Mouse (Mus musculus) heart, embryonic 13.5 days (tissue): ENCODE data around the gene Trpm4. TPM values are rescaled to one million over a fixed set of nuclear protein-coding genes. Genes with fewer than 3 reads are reported as not detected.

Source experiments
- ATAC-seq: fragments of 200-750 bp; cut with Nextera tagmentation; 2 replicates; pipeline ENCODE4 v1.8.0; 2017; ENCODE audit warnings: moderate TSS enrichment; ENCODE audit not compliant: insufficient number of reproducible peaks, low FRiP score, low TSS enrichment; ENCODE audit errors: extremely low read depth
- H3K27ac ChIP-seq: fragments of 300-500 bp; sonication (generic); replicated peaks from 2 replicates; pipeline ENCODE4 v1.5.1; 2015; ENCODE audit warnings: moderate library complexity, mild to moderate bottlenecking, inconsistent platforms
- H3K27me3 ChIP-seq: fragments of 300-500 bp; sonication (generic); replicated peaks from 2 replicates; pipeline ENCODE4 v1.6.1; 2015; ENCODE audit warnings: mild to moderate bottlenecking, inconsistent platforms
- H3K36me3 ChIP-seq: fragments of 300-500 bp; sonication (generic); 2 replicates; pipeline ENCODE4 v1.6.1; 2015; ENCODE audit warnings: mild to moderate bottlenecking, inconsistent platforms
- H3K4me1 ChIP-seq: fragments of 300-500 bp; sonication (generic); 2 replicates; pipeline ENCODE4 v1.6.1; 2015; ENCODE audit warnings: inconsistent platforms
- H3K4me2 ChIP-seq: fragments of 300-500 bp; sonication (generic); 2 replicates; pipeline ENCODE4 v1.6.1; 2015; ENCODE audit warnings: inconsistent platforms, mild to moderate bottlenecking, moderate library complexity
- H3K4me3 ChIP-seq: fragments of 300-500 bp; sonication (generic); 2 replicates; pipeline ENCODE4 v1.5.1; 2015; ENCODE audit warnings: moderate library complexity, mild to moderate bottlenecking, inconsistent platforms
- H3K9ac ChIP-seq: fragments of 300-500 bp; sonication (generic); 2 replicates; pipeline ENCODE4 v1.6.1; 2015; ENCODE audit warnings: inconsistent platforms, mild to moderate bottlenecking, moderate library complexity
- H3K9me3 ChIP-seq: fragments of 300-500 bp; sonication (generic); 2 replicates; pipeline ENCODE4 v1.6.1; 2016; ENCODE audit warnings: inconsistent platforms
- WGBS: fragments of 180-500 bp; shearing (Covaris S2); methylation state at CpG from one replicate; pipeline ENCODE4 v1.1.7; 2015; ENCODE audit warnings: mixed read lengths; 5-methylcytosine and 5-hydroxymethylcytosine counted together
- polyA plus RNA-seq: library from polyadenylated mRNA; unstranded; fragments of >200 nt; fragmentation: Nextera tagmentation; extraction: Ambion mirVana; gene quantifications from 2 replicates; pipeline ENCODE4 v1.2.1, GENCODE M21; 2015

Trpm4 gene
- polyA plus RNA-seq, 1 experiment from 2014 or later: 12.7 TPM

- H3K4me2 ChIP-seq: no peak overlapping the region
- peaks cover 45% of the 10 kb centered on the region for H3K4me1 ChIP-seq
- H3K9ac ChIP-seq: no peak overlapping the region
- H3K27me3 ChIP-seq: peaks cover 20% of the 10 kb centered on the region
- WGBS: 83% methylated on average over 11 of the region's 11 CpGs
- no peaks in the 10 kb centered on the region for H3K36me3 ChIP-seq
- H3K4me3 ChIP-seq: no peak overlapping the region
- H3K27ac ChIP-seq: no peak overlapping the region
- no peaks in the 10 kb centered on the region for H3K9me3 ChIP-seq
- no peak for ATAC-seq
Observed at GRCm38 (mm10) chr7:45342081-45342480, 8.5 kb upstream of the Trpm4 start.

- H3K9me3 ChIP-seq: no peaks in the 10 kb centered on the region
- H3K9ac ChIP-seq: peak overlapping the region; percentile 47; the same call in 1 of the 2 replicates
- H3K4me3 ChIP-seq: peak overlapping the region; percentile 60
- 1% methylated on average over 8 of the region's 8 CpGs for WGBS
- peak overlapping the region; percentile 56 for H3K27ac ChIP-seq
- H3K36me3 ChIP-seq: no peaks in the 10 kb centered on the region
- peaks cover 20% of the 10 kb centered on the region for H3K27me3 ChIP-seq
- ATAC-seq: no peak
- peaks cover 49% of the 10 kb centered on the region for H3K4me1 ChIP-seq
- H3K4me2 ChIP-seq: peak overlapping the region; percentile 79
Observed at GRCm38 (mm10) chr7:45341303-45341702, 7.7 kb upstream of the Trpm4 start.

GRCm38 (mm10) chr7:45340669-45341068 is 7.1 kb upstream of the Trpm4 start:
- Histone ChIP-seq H3K27ac (peak overlapping the region; percentile 56), H3K9me3 (no peaks in the 10 kb centered on the region), H3K36me3 (no peaks in the 10 kb centered on the region), H3K9ac (peak overlapping the region; percentile 82), H3K4me3 (peak overlapping the region; percentile 60), H3K4me1 (peaks cover 52% of the 10 kb centered on the region), H3K4me2 (peak overlapping the region; percentile 79), H3K27me3 (peaks cover 20% of the 10 kb centered on the region)
- 2% methylated on average over 11 of the region's 11 CpGs for WGBS
- no peak for ATAC-seq

- Histone ChIP-seq H3K36me3 (no peaks in the 10 kb centered on the region), H3K27ac (0 out of 2 replicates have a peak overlapping the region, but pooled peaks have one; percentile 20), H3K27me3 (peaks cover 20% of the 10 kb centered on the region), H3K4me1 (peaks cover 58% of the 10 kb centered on the region), H3K4me3 (peak overlapping the region; percentile 60), H3K9me3 (no peaks in the 10 kb centered on the region), H3K9ac (peak overlapping the region; percentile 82), H3K4me2 (peak overlapping the region; percentile 79)
- no peak for ATAC-seq
- 2% methylated on average over 11 of the region's 11 CpGs for WGBS
Observed at GRCm38 (mm10) chr7:45340066-45340442, 6.5 kb upstream of the Trpm4 start.

- ATAC-seq: peak; percentile 62
- Histone ChIP-seq H3K4me3 (peak overlapping the region; percentile 60), H3K27ac (peak overlapping the region; percentile 61; the same call in 1 of the 2 replicates), H3K36me3 (no peaks in the 10 kb centered on the region), H3K4me2 (peak overlapping the region; percentile 79), H3K27me3 (peaks cover 20% of the 10 kb centered on the region), H3K9ac (peak overlapping the region; percentile 82), H3K4me1 (peaks cover 64% of the 10 kb centered on the region), H3K9me3 (no peaks in the 10 kb centered on the region)
- under 1% methylated on average over 39 of the region's 39 CpGs for WGBS
Observed at GRCm38 (mm10) chr7:45339410-45340065, 6.0 kb upstream of the Trpm4 start.

GRCm38 (mm10) chr7:45338161-45338911 is 4.8 kb upstream of the Trpm4 start:
- Histone ChIP-seq H3K4me3 (peak overlapping the region; percentile 60), H3K9ac (peak overlapping the region; percentile 82), H3K9me3 (no peaks in the 10 kb centered on the region), H3K36me3 (no peaks in the 10 kb centered on the region), H3K4me1 (peaks cover 71% of the 10 kb centered on the region), H3K27me3 (peaks cover 19% of the 10 kb centered on the region), H3K4me2 (peak overlapping the region; percentile 79), H3K27ac (no peak overlapping the region)
- WGBS: 7% methylated on average over 14 of the region's 14 CpGs
- no peak for ATAC-seq

GRCm38 (mm10) chr7:45337469-45337868 is 3.9 kb upstream of the Trpm4 start:
- Histone ChIP-seq H3K9me3 (no peaks in the 10 kb centered on the region), H3K4me1 (peaks cover 78% of the 10 kb centered on the region), H3K4me2 (peak overlapping the region; percentile 79), H3K27me3 (peaks cover 15% of the 10 kb centered on the region), H3K36me3 (no peaks in the 10 kb centered on the region), H3K9ac (peak overlapping the region; percentile 58), H3K4me3 (peak overlapping the region; percentile 60), H3K27ac (no peak overlapping the region)
- ATAC-seq: no peak
- WGBS: 13% methylated on average over 4 of the region's 4 CpGs

- Histone ChIP-seq H3K9ac (no peak overlapping the region), H3K4me3 (no peak overlapping the region), H3K36me3 (peaks cover 3% of the 10 kb centered on the region; the same call in 1 of the 2 replicates), H3K27ac (no peak overlapping the region), H3K9me3 (no peaks in the 10 kb centered on the region), H3K4me2 (no peak overlapping the region), H3K27me3 (peaks cover 12% of the 10 kb centered on the region), H3K4me1 (peaks cover 87% of the 10 kb centered on the region)
- WGBS: 82% methylated on average over 4 of the region's 4 CpGs
- ATAC-seq: no peak
Observed at GRCm38 (mm10) chr7:45336319-45336718, 2.7 kb upstream of the Trpm4 start.

- WGBS: 18% methylated on average over 5 of the region's 5 CpGs
Observed at GRCm38 (mm10) chr7:45335056-45335455, 1.5 kb upstream of the Trpm4 start, which contains the start of gene Hrc. Gene Hrc, plus strand, starts transcription at chr7:45335290.

GRCm38 (mm10) chr7:45334605-45335004 is 1.0 kb upstream of the Trpm4 start:
- Histone ChIP-seq H3K9me3 (no peaks in the 10 kb centered on the region), H3K9ac (peak overlapping the region; percentile 82), H3K36me3 (peaks cover 3% of the 10 kb centered on the region; the same call in 1 of the 2 replicates), H3K27ac (peak overlapping the region; percentile 97), H3K4me2 (peak overlapping the region; percentile 85), H3K4me1 (peaks cover 78% of the 10 kb centered on the region), H3K27me3 (peaks cover 12% of the 10 kb centered on the region), H3K4me3 (peak overlapping the region; percentile 64)
- ATAC-seq: no peak; the same call in 1 of the 2 replicates
- 16% methylated on average over 3 of the region's 3 CpGs for WGBS

More at GRCm38 (mm10) chr7:45335056-45335455, 1.5 kb upstream of the Trpm4 start, which contains the start of gene Hrc:
- peak within 1 kb of the TSS; percentile 85 for H3K4me2 ChIP-seq
- H3K27ac ChIP-seq: peak within 1 kb of the TSS; percentile 97
- H3K36me3 ChIP-seq: peaks cover 3% of the 10 kb centered on the region; the same call in 1 of the 2 replicates
- no peaks in the 10 kb centered on the region for H3K9me3 ChIP-seq
- H3K9ac ChIP-seq: peak within 1 kb of the TSS; percentile 82
- H3K27me3 ChIP-seq: peaks cover 12% of the 10 kb centered on the region
- H3K4me1 ChIP-seq: peaks cover 82% of the 10 kb centered on the region
- H3K4me3 ChIP-seq: peak within 1 kb of the TSS; percentile 64
- 0 out of 2 replicates have a peak, but pooled peaks have one; percentile 6 for ATAC-seq

- peak overlapping the region; percentile 97 for H3K27ac ChIP-seq
- WGBS: 3% methylated on average over 22 of the region's 22 CpGs
- peaks cover 3% of the 10 kb centered on the region; the same call in 1 of the 2 replicates for H3K36me3 ChIP-seq
- peak overlapping the region; percentile 85 for H3K4me2 ChIP-seq
- no peaks in the 10 kb centered on the region for H3K9me3 ChIP-seq
- H3K9ac ChIP-seq: peak overlapping the region; percentile 82
- H3K4me1 ChIP-seq: peaks cover 71% of the 10 kb centered on the region
- H3K27me3 ChIP-seq: peaks cover 5% of the 10 kb centered on the region; the same call in 1 of the 2 replicates
- peak overlapping the region; percentile 64 for H3K4me3 ChIP-seq
- peak; percentile 38 for ATAC-seq
Observed at GRCm38 (mm10) chr7:45332685-45333425, 725 bp downstream of the Trpm4 start.
